Mouse (Mus musculus): ENCODE measurements around the gene Plin3. TPM values are rescaled to one million over a fixed set of nuclear protein-coding genes. Genes with fewer than 3 reads are reported as not detected.

The Plin3 gene
- polyA plus RNA-seq, 1 experiment from 2014 or later, result 12.0 TPM

DNA sequence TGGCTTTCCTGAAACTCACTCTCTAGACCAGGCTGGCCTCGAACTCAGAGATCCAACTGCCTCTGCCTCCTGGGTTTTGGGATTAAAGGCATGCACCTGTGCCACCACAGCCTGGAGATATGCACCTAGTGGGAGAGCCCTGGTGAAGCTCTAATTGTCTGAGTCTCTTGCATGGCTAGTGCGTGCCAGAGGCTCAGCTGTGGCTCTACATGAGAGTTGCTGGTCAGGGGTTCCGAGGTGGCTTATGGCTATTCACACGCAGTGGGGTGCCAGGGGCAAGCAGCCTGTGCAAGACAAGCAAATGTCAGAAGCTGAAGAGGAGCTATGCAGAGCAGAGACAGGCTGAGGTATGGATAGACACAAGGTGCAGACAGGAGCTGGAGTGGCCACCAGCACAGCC lies 38.0 kb downstream of the Plin3 start:
- H3K4me1 ChIP-seq, result peaks cover 50% of the 10 kb centered on the region
- H3K27me3 ChIP-seq (replicated peaks), result no peaks in the 10 kb centered on the region
- H3K36me3 ChIP-seq (replicated peaks), result peaks cover 2% of the 10 kb centered on the region; the same call in 1 of the 2 replicates
- H3K9ac ChIP-seq, result 0 out of 2 replicates have a peak overlapping the region, but pooled peaks have one; percentile 8
- no peak for ATAC-seq (replicated peaks)
- WGBS, result 83% methylated on average over 4 of the region's 4 CpGs
- H3K4me3 ChIP-seq, result no peak overlapping the region
- H3K27ac ChIP-seq, result peak overlapping the region; percentile 91
- H3K4me2 ChIP-seq, result peak overlapping the region; percentile 58; the same call in 1 of the 2 replicates
- no peaks in the 10 kb centered on the region for H3K9me3 ChIP-seq

DNA sequence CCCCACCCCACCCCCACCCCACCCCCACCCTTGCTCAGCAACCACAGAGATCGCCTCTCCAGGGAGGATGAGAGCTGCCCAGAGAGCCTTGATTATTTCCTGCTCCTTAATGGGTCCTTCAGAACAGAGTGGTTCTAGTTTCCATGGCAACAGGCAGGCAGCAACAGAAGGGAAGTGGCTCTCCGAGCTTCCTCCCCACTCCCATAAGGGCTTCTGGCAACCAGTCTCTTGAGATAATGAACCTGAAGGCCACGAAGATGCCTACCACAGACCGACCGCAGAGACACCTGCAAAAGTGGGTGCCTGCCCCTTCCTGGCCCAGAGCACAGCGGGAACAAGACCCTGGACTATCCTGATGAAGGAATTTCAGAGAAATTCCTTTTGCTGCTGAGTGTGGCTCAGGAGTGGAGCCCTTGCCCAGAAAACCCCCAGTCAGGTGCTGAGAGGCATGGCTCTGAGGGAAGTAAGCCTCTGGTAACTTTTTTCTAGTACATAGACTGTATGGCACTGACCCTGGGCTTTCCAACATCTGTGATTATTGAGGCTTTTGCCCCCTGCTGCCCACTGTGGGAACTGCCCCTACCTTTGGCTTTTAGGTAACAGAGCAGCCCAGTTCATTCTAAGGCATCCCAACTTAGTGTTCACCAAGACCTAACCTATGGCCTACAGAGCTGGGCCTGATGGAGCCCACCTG lies 41.4 kb downstream of the Plin3 start:
- H3K4me2 ChIP-seq, result peak overlapping the region; percentile 37
- 14% methylated on average over 6 of the region's 6 CpGs for WGBS
- H3K27me3 ChIP-seq (replicated peaks), result 0 out of 2 replicates have a peak, but pooled peaks cover 7% of the 10 kb centered on the region
- H3K4me3 ChIP-seq, result no peak overlapping the region
- peak; percentile 53 for ATAC-seq (replicated peaks)
- peak overlapping the region; percentile 81 for H3K27ac ChIP-seq
- no peaks in the 10 kb centered on the region for H3K36me3 ChIP-seq (replicated peaks)
- H3K9me3 ChIP-seq, result no peaks in the 10 kb centered on the region
- peaks cover 25% of the 10 kb centered on the region for H3K4me1 ChIP-seq
- H3K9ac ChIP-seq, result 0 out of 2 replicates have a peak overlapping the region, but pooled peaks have one; percentile 2

DNA sequence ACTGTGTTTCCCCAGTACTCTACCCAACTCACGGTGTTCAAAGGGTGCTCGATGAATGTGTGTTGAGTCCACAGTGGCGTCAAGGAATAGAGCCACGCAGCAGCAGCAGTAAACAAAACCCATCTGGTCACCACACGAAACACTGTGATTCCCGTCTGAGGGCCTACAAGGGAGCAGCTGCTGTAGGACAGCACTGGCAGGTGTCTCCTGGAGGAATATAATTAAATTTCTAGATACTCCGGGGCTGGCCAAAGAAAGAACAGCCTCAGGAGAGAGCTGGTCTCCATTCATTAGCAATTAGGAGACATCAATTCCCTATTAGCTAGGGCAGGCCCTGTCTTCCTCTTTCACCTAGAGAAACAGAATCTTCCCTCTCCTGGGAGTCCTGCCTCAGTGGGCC lies 47.1 kb downstream of the Plin3 start:
- 51% methylated on average over 7 of the region's 7 CpGs for WGBS
- ATAC-seq (replicated peaks), result no peak
- no peaks in the 10 kb centered on the region for H3K9me3 ChIP-seq
- 0 out of 2 replicates have a peak, but pooled peaks cover 9% of the 10 kb centered on the region for H3K27me3 ChIP-seq (replicated peaks)
- no peak overlapping the region for H3K4me3 ChIP-seq
- peaks cover 12% of the 10 kb centered on the region for H3K4me1 ChIP-seq
- H3K4me2 ChIP-seq, result no peak overlapping the region
- no peak overlapping the region for H3K9ac ChIP-seq
- no peak overlapping the region for H3K27ac ChIP-seq
- no peaks in the 10 kb centered on the region for H3K36me3 ChIP-seq (replicated peaks)

DNA sequence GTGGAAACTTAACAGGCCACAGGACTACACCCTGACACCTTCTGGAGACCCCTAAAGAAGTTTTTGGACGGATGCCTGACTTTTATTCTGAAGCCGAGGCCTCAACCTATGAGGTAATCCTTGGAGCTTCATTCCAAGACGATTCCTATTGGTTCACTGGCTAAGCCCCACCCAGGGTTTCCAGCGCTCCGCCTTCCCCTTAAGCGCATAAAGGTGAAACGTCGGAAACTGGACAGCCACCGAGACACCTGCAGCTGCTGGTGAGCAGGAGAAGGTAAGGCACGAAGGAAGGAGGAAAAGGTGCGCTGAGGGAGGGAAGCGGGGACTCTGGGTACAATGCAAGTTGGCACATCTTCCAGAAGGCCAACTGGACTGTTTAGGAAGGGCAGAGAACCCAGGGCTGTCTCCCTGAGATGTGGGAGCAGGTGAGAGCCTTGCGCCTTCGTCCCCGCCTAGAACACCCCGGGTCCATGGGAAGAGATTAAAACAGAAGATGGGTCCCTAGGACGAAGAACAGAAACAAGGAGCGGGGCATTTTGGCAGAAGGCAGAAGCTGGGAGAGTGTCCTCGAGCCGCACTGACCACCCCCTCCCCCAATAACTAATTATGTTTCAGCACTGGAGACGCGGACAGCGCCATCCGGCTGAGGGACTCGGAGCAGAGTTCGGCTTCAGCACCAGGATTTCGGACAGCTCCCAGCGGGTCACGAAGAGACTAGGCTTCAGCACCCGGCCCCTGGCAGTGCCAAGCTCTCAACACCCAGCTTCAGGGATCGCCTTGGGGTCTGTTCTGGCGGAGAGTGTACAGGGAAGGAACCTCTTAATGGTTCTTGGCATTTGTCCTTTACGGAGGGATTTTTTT lies 50.9 kb downstream of the Plin3 start:
- Histone ChIP-seq H3K36me3 (replicated peaks) (no peaks in the 10 kb centered on the region), H3K9ac (peak overlapping the region; percentile 57), H3K27me3 (replicated peaks) (0 out of 2 replicates have a peak, but pooled peaks cover 6% of the 10 kb centered on the region), H3K4me3 (peak overlapping the region; percentile 51), H3K4me1 (0 out of 2 replicates have a peak, but pooled peaks cover 6% of the 10 kb centered on the region), H3K27ac (0 out of 2 replicates have a peak overlapping the region, but pooled peaks have one; percentile 56), H3K4me2 (peak overlapping the region; percentile 54), H3K9me3 (no peaks in the 10 kb centered on the region)
- ATAC-seq (replicated peaks), result peak; percentile 94
- under 1% methylated on average over 33 of the region's 33 CpGs for WGBS

DNA sequence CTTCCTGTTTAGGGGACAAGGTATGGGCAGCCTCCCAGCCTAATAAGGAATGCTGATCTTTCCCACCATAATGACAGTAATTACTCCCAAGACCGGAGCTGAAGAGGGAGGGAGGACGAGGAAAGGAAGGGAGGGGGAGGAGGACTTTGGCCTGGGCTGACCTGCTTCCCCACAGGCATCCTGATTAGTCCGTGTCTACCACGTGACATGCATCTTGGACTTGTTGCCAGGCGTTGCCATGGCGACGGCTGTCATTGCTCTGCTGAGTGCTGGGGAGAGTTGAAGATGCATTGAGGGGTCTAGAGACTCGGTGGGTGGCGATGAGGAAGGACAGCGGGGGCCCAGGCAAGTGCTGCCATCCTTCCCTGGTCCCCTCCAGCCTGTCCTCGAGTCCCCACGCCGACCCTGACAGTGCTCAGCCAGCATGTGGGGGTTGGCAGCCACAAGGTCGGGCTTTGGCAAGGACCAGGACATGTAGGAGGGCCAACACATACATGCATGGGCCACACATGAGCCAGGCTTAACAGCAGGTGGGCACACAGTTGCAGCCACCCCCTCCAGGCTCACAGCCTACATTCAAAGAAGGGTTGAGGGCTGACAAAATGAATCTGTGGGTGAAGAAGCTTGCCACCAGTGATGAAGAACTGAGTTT lies 58.7 kb downstream of the Plin3 start:
- H3K9ac ChIP-seq, result peak overlapping the region; percentile 9; the same call in 1 of the 2 replicates
- H3K4me2 ChIP-seq, result peak overlapping the region; percentile 45
- H3K27me3 ChIP-seq (replicated peaks), result no peaks in the 10 kb centered on the region
- peak overlapping the region; percentile 19 for H3K4me3 ChIP-seq
- peaks cover 12% of the 10 kb centered on the region for H3K4me1 ChIP-seq
- no peaks in the 10 kb centered on the region for H3K9me3 ChIP-seq
- peak overlapping the region; percentile 74 for H3K27ac ChIP-seq
- peak; percentile 95 for ATAC-seq (replicated peaks)
- no peaks in the 10 kb centered on the region for H3K36me3 ChIP-seq (replicated peaks)
- 2% methylated on average over 14 of the region's 14 CpGs for WGBS

DNA sequence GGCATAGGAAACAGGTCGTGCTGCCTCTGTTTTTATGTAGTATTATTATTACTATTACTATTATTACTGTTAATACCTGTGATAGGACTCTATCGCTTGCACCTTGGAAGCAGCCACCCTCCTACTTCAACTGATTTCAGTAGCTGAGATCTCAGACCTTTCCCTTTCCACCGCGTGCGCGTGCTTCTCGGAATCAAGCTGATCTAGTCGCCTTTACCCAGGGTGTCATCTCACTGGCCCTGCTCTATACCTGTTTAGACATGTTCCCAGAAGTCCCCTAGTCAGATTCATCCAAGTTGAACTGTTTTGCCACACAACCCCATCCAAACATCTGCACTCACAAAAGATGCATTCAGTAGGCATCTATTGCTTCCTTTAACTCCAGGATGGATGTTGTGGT lies 59.3 kb downstream of the Plin3 start:
- peaks cover 12% of the 10 kb centered on the region for H3K4me1 ChIP-seq
- H3K9ac ChIP-seq, result peak overlapping the region; percentile 9; the same call in 1 of the 2 replicates
- H3K4me2 ChIP-seq, result peak overlapping the region; percentile 45
- peak overlapping the region; percentile 74 for H3K27ac ChIP-seq
- H3K4me3 ChIP-seq, result peak overlapping the region; percentile 19
- WGBS, result 52% methylated on average over 8 of the region's 8 CpGs
- ATAC-seq (replicated peaks), result peak; percentile 63
- no peaks in the 10 kb centered on the region for H3K36me3 ChIP-seq (replicated peaks)
- no peaks in the 10 kb centered on the region for H3K27me3 ChIP-seq (replicated peaks)
- no peaks in the 10 kb centered on the region for H3K9me3 ChIP-seq

DNA sequence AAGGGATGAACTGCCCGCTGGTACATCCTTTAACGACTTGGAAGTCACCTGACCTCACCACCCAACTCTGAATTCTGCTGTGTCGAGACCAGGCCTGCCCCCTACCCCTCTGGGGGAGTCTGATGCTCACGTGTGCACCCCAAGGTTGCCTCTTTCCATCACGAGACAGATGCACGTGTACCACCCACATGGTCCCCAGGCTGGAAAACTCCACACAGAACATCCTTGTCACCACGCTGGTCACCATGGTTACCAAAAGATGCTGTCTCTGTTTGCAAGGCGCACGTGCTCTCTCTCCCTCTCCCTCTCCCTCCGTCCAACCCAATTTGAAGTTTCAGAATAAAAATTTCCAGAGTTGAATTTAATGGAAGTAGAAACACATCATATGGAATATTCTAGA lies 62.7 kb downstream of the Plin3 start:
- no peak overlapping the region for H3K4me3 ChIP-seq
- H3K36me3 ChIP-seq (replicated peaks), result no peaks in the 10 kb centered on the region
- no peak for ATAC-seq (replicated peaks)
- H3K9ac ChIP-seq, result no peak overlapping the region
- no peak overlapping the region for H3K27ac ChIP-seq
- no peak overlapping the region for H3K4me2 ChIP-seq
- H3K4me1 ChIP-seq, result peaks cover 12% of the 10 kb centered on the region
- 57% methylated on average over 10 of the region's 10 CpGs for WGBS
- no peaks in the 10 kb centered on the region for H3K9me3 ChIP-seq
- H3K27me3 ChIP-seq (replicated peaks), result no peaks in the 10 kb centered on the region

MicroRNA genes within 50 kb of the gene (microRNA counts, 519-probe panel; counts per million panel counts)
- 2,442 counts per million, percentile 46 among the panel's probes with 10 or more counts for microRNA mmu-miR-7b

Small RNA genes lying within 50 kb of the gene (microRNA-seq; reads per million reads assigned to microRNA genes)
- 2,881 reads per million, percentile 87 among the genes with 10 or more reads in this experiment for gene Mir7b

Other genes with a start within 250 kb of the Plin3 start
- 80.2 and 85.2 TPM in 2 replicates for gene Ubxn6, start 217.8 kb downstream of the Plin3 start, polyA plus RNA-seq (2015; fragmentation: Nextera tagmentation; extraction: Ambion mirVana)
- 162 and 164 TPM in 2 replicates for gene Hdgfl2, start 213.2 kb downstream of the Plin3 start, polyA plus RNA-seq (2015; fragmentation: Nextera tagmentation; extraction: Ambion mirVana)
- 0.13 and 0.15 TPM in 2 replicates for gene Plin4, start 183.1 kb downstream of the Plin3 start, polyA plus RNA-seq (2015; fragmentation: Nextera tagmentation; extraction: Ambion mirVana)
- 1.9 and 2.1 TPM in 2 replicates for gene Plin5, start 175.3 kb downstream of the Plin3 start, polyA plus RNA-seq (2015; fragmentation: Nextera tagmentation; extraction: Ambion mirVana)
- 0.12 and 0.28 TPM in 2 replicates for gene Lrg1, start 170.9 kb downstream of the Plin3 start, polyA plus RNA-seq (2015; fragmentation: Nextera tagmentation; extraction: Ambion mirVana)
- 19.0 and 21.4 TPM in 2 replicates for gene Sema6b, start 152.5 kb downstream of the Plin3 start, polyA plus RNA-seq (2015; fragmentation: Nextera tagmentation; extraction: Ambion mirVana)
- gene Tnfaip8l1, start 130.4 kb downstream of the Plin3 start, polyA plus RNA-seq (2015; fragmentation: Nextera tagmentation; extraction: Ambion mirVana), result 11.1 and 12.7 TPM in 2 replicates
- gene Mydgf, start 109.0 kb downstream of the Plin3 start, polyA plus RNA-seq (2015; fragmentation: Nextera tagmentation; extraction: Ambion mirVana), result 74.9 and 76.4 TPM in 2 replicates
- gene Dpp9, start 74.0 kb downstream of the Plin3 start, polyA plus RNA-seq (2015; fragmentation: Nextera tagmentation; extraction: Ambion mirVana), result 27.8 and 29.1 TPM in 2 replicates
- gene Fem1a, start 36.1 kb downstream of the Plin3 start, polyA plus RNA-seq (2015; fragmentation: Nextera tagmentation; extraction: Ambion mirVana), result 20.1 and 20.5 TPM in 2 replicates
- gene Ticam1, start 16.1 kb downstream of the Plin3 start, polyA plus RNA-seq (2015; fragmentation: Nextera tagmentation; extraction: Ambion mirVana), result 1.2 and 1.5 TPM in 2 replicates
- not detected in 2 replicates for gene Arrdc5, start 7.4 kb upstream of the Plin3 start, polyA plus RNA-seq (2015; fragmentation: Nextera tagmentation; extraction: Ambion mirVana)
- 19.2 and 20.8 TPM in 2 replicates for gene Uhrf1, start 10.4 kb upstream of the Plin3 start, polyA plus RNA-seq (2015; fragmentation: Nextera tagmentation; extraction: Ambion mirVana)
- gene Kdm4b, start 33.2 kb upstream of the Plin3 start, polyA plus RNA-seq (2015; fragmentation: Nextera tagmentation; extraction: Ambion mirVana), result 86.3 and 86.6 TPM in 2 replicates
- gene Ptprs, start 183.6 kb upstream of the Plin3 start, polyA plus RNA-seq (2015; fragmentation: Nextera tagmentation; extraction: Ambion mirVana), result 339 and 349 TPM in 2 replicates
- not detected in 2 replicates for gene Znrf4, start 219.6 kb upstream of the Plin3 start, polyA plus RNA-seq (2015; fragmentation: Nextera tagmentation; extraction: Ambion mirVana)

Data from midbrain, embryonic 15.5 days (tissue).